Mouse (Mus musculus) testis, postnatal 14 days (tissue): ENCODE measurements around the gene Pmel.
"Not testable (repeated sequence)": the region's sequence is repeated elsewhere in the genome, so short reads cannot be mapped to it uniquely, and the experiment has no call there.

Experiments
- DNase-seq: peaks from one replicate; pipeline ENCODE4 v3.0.0; 2021; ENCODE audit warnings: low spot score

Gene Pmel

DNA sequence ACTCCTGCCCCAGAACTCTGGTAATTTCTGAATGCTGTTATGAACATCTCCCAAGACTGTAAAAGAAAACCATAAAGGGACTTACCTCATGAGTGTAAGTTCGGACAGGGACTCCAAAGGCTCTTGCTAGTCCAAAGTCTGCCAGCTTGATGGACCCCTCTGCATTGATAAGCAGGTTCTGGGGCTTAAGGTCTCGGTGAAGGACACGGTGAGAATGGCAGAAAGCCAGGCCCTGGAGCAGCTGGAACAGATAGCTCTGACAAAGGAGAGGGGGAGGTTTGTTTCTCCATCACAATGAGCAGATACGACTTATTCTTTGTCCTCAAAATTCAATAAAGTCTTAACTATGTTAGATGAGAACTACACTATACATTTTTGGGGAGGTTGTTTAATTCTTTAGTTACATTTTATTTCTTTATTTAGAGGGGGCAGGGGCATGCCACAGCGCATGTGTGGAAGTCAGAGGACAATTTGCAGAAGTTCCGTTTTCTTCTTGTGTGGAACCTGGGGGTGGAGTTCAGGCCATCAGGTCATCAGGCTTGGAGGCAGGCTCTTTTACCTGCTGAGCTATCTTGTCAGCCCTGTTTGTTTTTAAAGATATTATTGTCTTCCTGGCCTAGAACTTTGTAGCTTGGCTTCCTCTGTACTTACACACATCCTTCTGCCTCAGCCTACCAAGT lies 1.5 kb upstream of the Pmel start:
- peak; percentile 66 for DNase-seq

DNA sequence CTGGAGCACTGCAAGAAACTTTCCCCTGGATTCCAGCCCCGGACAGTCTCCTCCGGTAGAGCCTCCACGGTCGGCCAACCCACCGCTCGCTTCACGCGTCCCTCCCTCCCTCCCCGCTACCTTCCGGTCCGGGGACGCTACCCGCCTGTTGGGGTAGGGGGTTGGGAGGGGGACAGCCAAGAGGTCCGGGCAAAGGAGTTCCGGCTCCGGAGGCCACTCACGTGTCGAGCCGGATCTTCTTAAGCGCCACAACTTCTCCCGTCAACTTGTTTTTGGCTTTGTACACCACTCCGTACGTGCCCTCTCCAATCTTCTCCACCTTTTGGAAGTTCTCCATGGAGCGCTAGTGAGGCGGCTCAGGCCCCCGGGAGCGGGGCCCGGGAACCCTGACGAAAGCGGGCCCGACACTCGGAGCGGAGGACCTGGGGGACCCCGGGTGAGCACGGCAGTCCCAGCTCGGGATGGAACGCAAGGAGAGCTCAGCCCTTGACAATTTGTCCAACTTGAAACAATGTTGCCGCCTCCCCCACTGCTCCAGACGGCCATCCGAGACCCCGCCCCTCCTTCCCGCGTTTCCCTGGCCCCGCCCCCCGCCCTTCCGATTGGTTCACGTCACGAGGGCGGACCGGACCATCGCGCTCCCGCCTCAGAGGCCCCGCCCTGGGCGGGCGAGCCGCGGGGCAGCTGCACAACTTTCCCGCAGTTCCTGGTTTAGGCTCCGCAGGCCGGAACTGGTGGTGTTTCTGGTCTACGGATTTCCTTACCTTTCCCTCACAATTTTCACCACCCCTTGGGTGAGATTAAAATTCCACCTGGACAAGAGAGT lies 709 bp downstream of the Pmel start, which contains the start of gene Cdk2:
Gene Cdk2, minus strand, starts transcription at position 541 of the 826 bp plus-strand sequence.
- DNase-seq: peak; percentile 94

DNA sequence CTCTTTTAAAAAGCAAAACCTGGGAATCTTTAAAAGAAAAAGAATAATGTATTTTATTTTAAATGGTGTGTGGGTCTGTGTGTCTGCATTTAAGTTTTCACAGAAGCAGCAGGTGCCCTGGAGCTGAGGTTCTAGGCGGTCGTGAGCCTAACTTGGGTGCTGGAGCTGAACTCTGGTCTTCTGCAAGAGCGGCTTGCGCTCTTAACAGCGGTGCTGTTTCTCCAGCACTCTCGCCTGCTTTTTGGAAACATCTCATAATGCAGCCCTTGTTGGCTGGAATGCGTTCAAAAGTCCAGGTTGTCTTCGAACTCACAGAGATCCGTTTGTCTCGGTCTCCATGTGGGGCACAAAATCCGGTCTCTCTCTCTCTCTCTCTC lies 1.3 kb downstream of the Pmel start:
- DNase-seq: peak; percentile 41

DNA sequence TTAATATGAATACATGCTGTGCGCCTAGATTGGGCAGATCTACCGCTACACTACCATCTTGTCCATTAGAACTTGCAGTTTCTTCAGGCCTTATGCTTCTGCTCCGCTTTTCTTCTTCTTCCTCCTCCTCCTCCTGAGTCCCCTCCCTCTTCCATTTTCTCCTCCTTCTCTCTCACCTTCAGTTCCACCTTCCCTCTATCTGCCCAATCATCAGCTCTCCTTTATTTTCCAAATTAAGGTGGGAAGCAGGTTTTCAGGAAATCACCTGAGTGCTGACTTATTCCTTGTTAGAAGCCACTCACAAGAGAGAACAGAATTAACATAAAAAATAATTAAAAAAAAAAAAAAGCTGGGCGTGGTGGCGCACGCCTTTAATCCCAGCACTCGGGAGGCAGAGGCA lies 7.3 kb downstream of the Pmel start:
- not testable (repeated sequence) for DNase-seq

DNA sequence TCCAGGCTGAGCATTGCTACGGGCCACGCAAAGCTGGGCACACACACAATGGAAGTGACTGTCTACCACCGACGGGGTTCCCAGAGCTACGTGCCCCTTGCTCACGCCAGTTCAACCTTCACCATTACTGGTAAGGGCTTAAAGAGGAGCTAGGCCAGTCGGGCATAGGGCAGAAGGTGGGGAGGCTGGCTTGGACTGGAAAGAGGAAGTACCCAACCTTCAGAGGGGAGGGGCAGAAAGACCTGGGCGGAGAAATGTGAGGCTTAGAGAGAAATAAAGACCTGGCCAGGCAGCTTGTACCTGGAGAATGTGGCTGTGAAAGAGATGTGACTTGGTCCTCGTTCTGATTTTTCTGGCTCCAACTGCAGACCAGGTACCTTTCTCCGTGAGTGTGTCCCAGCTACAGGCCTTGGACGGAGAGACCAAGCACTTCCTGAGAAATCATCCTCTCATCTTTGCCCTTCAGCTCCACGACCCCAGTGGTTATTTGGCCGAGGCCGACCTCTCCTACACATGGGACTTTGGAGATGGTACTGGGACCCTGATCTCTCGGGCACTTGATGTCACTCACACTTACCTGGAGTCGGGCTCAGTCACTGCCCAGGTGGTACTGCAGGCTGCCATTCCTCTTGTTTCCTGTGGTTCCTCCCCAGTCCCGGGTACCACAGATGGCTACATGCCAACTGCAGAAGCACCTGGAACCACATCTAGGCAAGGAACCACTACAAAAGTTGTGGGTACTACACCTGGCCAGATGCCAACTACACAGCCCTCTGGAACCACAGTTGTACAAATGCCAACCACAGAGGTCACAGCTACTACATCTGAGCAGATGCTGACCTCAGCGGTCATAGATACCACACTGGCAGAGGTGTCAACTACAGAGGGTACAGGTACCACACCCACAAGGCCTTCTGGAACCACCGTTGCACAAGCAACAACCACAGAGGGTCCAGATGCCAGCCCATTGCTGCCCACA lies 11.9 kb downstream of the Pmel start:
- no peak for DNase-seq

DNA sequence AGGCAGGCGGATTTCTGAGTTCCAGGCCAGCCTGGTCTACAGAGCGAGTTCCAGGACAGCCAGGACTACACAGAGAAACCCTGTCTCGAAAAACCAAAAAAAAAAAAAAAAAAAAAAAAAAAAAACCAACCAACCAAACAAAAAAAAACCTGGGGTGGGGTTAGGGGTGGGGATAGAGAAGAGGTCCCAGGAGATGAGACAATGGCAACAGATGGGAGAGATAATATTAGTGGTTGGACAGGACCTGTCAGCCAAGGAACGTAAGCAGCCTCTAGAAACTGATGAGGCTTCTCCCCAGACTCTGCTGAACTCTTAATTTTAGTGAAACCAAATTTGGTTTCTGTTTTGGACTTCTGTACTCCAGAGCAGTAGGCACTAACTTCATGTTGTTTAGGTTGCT lies 21.5 kb downstream of the Pmel start:
- DNase-seq: not testable (repeated sequence)

DNA sequence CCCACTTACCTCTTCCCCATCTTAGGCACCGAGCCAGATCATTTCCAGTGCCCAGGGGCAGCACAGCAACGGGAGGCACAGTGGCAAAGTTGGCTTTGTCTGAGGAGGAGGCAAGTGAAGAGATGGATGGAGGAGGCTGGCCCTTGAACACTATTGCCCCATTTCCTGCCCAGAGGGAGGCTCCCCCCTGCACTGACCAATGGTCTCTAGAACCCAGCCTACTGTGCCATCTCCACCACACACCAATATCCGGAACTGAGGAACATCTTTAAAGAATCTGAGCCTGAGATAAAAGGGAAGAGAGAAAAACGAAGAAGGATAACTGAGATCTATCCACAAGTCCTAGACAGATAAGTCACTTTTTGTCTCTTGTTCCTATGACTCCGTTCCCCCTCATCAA lies 24.1 kb downstream of the Pmel start:
- no peak for DNase-seq

DNA sequence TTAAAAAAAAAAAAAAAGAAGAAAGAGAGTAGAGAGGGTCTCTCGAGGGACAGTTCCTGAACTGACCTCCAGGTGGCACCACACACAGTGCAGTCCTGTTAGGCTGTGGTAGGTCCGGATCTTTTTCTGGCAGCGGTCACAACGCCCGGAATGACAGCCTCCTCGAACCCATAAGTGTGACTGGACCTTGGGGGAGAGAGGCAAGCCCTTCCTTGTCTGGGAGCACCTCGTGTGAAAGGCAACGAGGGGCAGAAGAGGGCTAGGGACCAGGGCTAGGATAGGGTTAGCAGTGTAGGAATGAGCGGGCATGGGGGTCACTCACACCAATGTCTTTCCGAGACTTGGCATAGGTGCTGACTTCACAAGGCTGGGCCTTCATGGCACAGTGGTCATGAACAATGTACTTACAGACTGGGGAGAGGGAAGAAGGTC lies 27.0 kb downstream of the Pmel start:
- DNase-seq: peak; percentile 46

DNA sequence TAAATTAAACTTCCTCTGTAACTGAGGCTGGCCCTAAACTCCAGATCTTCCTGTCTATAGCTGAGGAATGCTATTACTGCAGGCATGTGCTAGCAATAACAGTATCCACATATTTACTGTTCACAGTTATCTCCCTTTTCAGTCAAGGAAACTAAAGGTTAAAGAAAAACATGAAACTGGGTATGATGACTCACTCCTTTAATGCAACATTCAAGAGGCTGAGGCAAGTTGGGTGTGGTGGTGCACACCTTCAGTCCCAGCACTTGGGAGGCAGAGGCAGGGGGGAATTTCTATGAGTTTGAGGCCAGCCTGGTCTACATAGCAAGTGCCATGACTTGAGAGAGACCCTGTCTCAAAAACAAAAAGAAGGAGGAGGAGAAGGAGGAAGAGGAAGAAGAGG lies 28.0 kb downstream of the Pmel start:
- DNase-seq: no peak

DNA sequence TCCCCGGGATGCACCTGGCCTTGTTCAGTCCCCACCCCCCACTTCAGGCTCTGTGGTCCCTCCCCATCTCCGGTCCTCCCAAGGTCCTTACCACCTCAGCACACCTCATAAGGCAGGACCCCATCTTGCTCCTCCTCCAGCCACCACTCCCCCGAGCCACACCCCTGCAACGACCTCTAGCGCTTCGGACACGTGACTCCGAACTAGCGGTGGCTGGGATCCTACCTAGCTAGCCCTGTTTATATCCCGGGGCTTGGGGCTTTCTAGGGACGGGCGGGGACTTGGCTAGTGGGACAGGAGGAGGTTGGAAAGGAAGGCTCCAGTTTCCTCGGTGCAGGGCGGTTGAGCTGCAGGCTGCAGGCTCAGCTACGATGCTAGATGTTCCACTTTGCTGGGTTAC lies 33.4 kb downstream of the Pmel start:
- peak; percentile 30 for DNase-seq

DNA sequence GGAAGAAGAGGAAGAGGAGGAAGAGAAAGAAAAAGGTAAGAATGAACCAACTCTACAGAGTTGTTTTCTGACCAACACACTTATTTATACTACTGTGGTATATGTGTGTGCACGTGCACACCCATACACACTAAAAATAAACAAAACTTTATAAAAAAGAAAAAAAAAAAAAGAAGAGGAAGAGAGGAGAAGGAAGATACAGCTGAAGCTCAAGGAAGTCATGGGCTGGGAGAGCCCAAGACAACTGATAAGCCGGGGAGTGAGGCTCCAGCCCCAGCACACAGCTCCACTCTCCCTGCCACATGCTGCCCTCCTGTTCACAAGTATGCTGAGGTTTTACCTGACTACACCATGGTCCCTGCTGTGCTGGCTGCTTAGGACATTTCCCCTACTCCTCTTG lies 36.3 kb downstream of the Pmel start:
- DNase-seq: no peak

DNA sequence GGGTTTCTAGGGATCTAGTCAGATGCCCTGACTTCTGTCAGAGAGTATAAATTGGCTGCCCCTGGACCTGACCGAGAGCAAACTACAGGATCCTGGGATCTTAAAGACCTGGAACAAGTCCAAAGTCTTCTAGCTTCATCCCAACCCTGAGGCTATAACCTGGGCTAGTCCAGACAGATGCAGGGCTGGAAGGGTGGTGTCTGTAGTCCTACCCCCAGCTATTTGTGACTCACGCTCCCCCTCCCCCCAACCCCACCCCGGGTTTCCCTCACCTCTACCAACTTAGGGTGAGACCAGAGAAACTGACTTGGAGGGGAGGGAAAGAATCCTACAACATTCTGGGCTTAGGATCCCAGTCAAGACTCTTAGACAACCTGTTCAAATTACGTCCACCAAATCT lies 38.6 kb downstream of the Pmel start:
- no peak for DNase-seq

DNA sequence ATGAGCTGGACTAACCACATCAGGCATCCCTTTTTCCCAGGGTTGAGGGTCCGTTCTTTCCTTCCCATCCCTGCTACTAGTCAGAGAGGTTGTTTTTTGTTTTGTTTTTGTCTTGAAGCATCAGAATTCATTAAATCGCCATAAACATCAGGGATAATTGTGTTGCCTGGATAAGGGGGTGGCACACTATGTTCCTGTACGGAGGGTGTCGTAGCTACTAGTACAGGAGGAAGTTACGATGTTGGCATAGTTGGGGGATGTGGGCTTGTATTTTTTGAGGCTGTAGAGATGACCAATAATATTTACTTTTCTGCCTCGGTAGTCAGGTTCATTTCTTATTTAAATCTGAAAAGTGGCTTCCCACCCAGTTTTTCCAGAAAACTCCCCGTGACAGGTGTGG lies 39.2 kb downstream of the Pmel start:
- DNase-seq: no peak

DNA sequence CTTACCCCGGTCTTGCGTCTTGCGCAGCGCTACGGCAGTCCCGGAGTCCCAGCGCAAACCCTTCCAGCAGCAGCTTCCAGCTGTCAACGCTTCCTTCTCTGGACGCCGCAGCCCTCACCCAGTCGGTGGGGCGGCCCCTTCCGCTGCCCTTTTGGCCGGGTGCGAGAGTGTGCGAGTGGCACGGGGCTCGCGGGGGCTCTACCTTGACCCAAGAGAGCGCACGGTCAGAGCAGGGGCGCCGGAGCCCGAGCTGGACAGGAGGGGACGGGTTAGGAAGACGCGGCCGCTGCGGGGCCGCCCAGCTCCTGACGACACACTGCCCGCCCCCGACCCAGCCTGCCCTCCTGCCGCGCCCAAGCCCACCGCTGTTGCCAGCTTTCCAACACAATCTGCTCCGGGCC lies 39.8 kb downstream of the Pmel start:
- DNase-seq: peak; percentile 55

DNA sequence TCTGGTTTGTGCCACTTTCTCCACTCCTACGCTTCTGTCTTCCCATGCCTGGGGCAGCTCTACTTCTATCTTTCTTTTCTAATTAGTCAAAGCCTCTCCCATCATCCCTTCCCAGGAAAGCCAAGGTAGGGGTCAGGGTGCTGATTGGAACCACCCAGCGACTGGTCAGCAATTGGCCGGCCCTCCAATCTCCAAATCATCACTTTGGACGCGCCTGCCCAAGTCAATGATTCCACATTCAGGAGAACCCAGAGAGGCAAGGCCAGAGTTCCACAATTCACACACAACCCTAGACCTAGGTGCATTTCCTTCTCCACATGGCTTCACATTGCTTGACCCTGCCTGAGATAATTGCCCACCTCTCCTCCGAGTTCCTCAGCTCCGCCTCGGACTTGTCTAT lies 40.2 kb downstream of the Pmel start:
- no peak for DNase-seq

DNA sequence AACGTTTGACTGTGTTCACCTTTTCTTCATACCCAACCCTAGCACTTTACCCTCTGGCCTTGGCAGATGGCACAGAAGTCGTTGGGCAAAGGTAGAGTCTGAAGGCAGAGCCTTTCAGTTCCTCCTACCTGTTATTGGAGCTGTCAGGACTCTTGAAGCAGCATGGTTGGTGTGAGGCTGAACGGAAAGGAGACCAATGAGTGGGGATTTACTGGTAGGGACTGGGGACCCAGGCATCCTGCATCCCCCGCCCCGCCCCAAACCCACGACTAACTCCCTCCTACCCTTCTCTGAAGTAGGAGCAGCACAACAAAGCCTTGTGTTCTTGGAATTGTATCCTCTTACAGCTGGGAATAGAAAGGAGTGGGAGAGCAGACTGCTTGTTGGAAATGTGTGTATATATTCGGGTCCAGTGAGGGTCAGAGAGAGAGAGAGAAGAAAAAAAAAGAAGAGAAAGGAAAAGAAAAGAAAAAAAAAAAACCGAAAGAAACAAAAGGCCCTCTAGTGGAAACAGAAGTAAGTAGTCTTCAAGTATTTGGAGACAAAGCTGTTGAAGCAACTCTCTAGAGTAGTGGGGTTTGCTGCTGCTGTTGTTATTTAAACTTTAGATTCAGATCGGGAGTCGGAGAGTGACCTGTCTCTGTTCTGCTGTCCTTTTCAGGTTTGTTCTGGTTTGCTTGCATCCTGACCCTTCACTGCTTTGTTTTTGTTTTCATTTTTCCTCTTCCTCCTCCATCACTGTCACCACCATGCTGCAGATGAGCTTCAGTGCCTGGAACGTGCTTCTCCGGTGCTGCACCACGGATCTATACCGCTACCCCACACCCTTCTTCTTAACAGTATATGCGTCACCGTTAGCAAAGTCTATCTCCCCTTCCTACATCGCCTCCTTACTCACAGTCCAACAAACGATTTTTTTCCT lies 40.9 kb downstream of the Pmel start, which contains the start of gene Dgka:
Gene Dgka, minus strand, starts transcription at position 176 of the 922 bp plus-strand sequence.
- DNase-seq: no peak

DNA sequence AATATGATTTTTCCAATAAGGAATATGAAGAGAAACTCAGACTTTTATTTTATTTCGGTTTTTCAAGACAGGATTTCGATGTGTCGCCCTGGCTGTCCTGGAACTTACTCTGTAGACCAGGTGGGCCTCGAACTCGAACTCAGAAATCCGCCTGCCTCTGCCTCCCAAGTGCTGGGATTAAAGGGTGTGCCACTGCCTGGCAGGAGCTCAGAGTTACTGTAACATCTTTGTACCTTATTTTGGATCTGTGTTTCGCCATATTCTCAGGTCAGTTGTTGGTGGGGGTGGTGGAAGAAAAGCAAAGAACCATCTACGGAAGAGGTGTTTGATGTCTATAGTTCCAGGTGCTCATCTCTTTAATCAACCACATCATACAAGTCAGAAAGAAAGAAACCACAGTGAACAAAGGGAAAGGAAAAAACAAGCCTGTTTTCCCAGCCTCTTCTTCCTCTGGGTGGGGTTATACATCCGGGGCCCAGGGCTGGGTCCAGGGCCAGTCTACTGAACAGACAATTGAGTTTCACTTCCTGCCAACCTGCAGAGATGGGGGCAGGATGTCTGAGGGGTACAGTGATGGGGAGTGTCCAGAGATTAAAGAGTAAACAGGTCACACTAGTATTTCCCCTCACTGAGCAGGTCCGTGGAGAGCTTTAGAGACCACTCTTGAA lies 42.1 kb downstream of the Pmel start:
- DNase-seq: no peak

DNA sequence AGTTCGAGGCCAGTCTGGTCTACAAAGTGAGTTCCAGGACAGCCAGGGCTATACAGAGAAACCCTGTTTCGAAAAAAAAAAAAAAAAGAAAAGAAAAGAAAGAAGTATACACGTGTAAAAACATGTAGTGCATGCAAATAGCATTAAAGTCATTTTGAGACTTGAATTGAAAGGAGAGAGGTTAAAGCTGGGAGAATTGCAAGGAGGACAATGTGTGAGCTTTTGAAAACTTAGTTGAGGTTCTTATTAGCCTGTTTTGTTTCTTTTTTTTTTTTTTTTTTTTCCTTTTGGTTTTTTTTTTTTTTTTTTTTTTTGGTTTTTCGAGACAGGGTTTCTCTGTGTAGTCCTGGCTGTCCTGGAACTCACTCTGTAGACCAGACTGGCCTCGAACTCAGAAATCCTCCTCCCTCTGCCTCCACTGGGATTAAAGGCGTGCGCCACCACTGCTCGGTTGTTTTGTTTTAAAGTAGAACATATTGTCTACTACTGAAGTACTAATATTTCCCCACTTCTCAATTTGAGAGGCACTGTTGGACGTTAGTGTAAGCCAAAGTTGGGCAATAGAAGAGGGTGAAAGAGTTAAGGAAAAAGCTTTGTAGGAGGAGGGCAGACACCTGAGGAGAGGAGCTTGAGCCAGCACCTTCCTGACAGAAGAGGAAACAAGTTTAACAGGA lies 43.1 kb downstream of the Pmel start:
- DNase-seq: no peak

DNA sequence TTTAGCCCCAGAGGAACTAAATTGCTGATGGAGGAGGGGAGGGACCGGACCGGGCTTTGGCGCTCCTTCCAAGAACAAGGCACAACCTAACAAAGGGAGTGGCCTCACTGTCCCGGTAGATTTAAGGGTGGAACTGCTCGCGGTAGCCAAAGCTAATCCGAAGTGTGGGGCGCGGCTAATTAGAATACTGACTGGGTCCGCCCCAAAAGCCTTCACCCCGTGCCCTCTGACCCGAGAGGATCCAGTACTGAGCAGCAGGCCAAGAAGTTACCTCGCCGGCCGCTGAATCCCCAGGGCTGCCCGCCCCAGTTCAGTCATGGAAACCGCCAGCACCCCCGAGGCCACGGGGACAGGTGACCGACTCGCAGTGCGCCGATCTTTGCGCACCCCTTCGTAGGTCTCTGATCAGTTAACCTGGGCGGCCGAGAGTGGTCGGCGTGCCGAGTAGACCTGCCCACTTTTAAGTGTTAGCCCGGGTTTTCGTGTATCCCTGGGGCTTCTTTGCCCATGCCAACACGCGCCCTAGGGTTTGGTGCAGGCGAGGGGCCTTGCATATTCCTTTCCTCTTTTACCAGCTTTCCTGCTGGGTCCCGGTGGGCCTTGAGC lies 43.8 kb downstream of the Pmel start, which contains the start of gene Pym1:
Gene Pym1, plus strand, starts transcription at position 244 of the 606 bp plus-strand sequence.
- DNase-seq: peak; percentile 84
